Mouse (Mus musculus) CD4-positive, CD25-positive, alpha-beta regulatory T cell, adult 2 months (primary cell): Measurements from ENCODE around the gene RPS10-NUDT3.
A peak's percentile ranks its signal among the peaks of the same experiment; 100 is the strongest.

ENCODE experiments used
- DNase-seq: peaks from one replicate; pipeline ENCODE4 v3.0.0-alpha.2; 2012; ENCODE audit warnings: low read depth, low spot score

The RPS10-NUDT3 gene

GRCm38 (mm10) chr17:27634871-27635574 lies at the start of gene RPS10-NUDT3:
TSS of gene RPS10-NUDT3 (minus strand) at chr17:27635222.
- peak; percentile 97 for DNase-seq

- no peak for DNase-seq
Observed at GRCm38 (mm10) chr17:27678924-27679813, 44.1 kb upstream of the RPS10-NUDT3 start.

- no peak for DNase-seq
Observed at GRCm38 (mm10) chr17:27677756-27678155, 42.7 kb upstream of the RPS10-NUDT3 start.

GRCm38 (mm10) chr17:27676270-27676669 lies 41.2 kb upstream of the RPS10-NUDT3 start:
- no peak for DNase-seq

- DNase-seq: peak; percentile 28
Observed at GRCm38 (mm10) chr17:27675453-27675852, 40.4 kb upstream of the RPS10-NUDT3 start.

GRCm38 (mm10) chr17:27673945-27674344 lies 38.9 kb upstream of the RPS10-NUDT3 start:
- DNase-seq: no peak

GRCm38 (mm10) chr17:27671720-27672119 lies 36.7 kb upstream of the RPS10-NUDT3 start:
- no peak for DNase-seq

- DNase-seq: peak; percentile 62
Observed at GRCm38 (mm10) chr17:27658767-27659166, 23.7 kb upstream of the RPS10-NUDT3 start.

GRCm38 (mm10) chr17:27657123-27657522 lies 22.1 kb upstream of the RPS10-NUDT3 start:
- DNase-seq: peak; percentile 24

GRCm38 (mm10) chr17:27656414-27656813 lies 21.4 kb upstream of the RPS10-NUDT3 start:
- no peak for DNase-seq

- DNase-seq: peak; percentile 76
Observed at GRCm38 (mm10) chr17:27656011-27656399, 21.0 kb upstream of the RPS10-NUDT3 start.

GRCm38 (mm10) chr17:27655089-27656010 lies 20.3 kb upstream of the RPS10-NUDT3 start, which contains the start of gene Pacsin1:
TSS of gene Pacsin1 (plus strand) at chr17:27655509.
- DNase-seq: peak; percentile 88

- no peak for DNase-seq
Observed at GRCm38 (mm10) chr17:27653253-27653959, 18.4 kb upstream of the RPS10-NUDT3 start.

- DNase-seq: peak; percentile 68
Observed at GRCm38 (mm10) chr17:27652046-27652790, 17.2 kb upstream of the RPS10-NUDT3 start.

- no peak for DNase-seq
Observed at GRCm38 (mm10) chr17:27650586-27650985, 15.6 kb upstream of the RPS10-NUDT3 start.

- DNase-seq: peak; percentile 92
Observed at GRCm38 (mm10) chr17:27650160-27650559, 15.1 kb upstream of the RPS10-NUDT3 start.

- no peak for DNase-seq
Observed at GRCm38 (mm10) chr17:27645807-27646206, 10.8 kb upstream of the RPS10-NUDT3 start.

- peak; percentile 45 for DNase-seq
Observed at GRCm38 (mm10) chr17:27644572-27644971, 9.6 kb upstream of the RPS10-NUDT3 start.

- DNase-seq: no peak
Observed at GRCm38 (mm10) chr17:27643756-27644155, 8.7 kb upstream of the RPS10-NUDT3 start.

- no peak for DNase-seq
Observed at GRCm38 (mm10) chr17:27643101-27643500, 8.1 kb upstream of the RPS10-NUDT3 start.
